Comparison of ENCODE assay signal across 7 mouse cellular contexts in the genomic region with DNA sequence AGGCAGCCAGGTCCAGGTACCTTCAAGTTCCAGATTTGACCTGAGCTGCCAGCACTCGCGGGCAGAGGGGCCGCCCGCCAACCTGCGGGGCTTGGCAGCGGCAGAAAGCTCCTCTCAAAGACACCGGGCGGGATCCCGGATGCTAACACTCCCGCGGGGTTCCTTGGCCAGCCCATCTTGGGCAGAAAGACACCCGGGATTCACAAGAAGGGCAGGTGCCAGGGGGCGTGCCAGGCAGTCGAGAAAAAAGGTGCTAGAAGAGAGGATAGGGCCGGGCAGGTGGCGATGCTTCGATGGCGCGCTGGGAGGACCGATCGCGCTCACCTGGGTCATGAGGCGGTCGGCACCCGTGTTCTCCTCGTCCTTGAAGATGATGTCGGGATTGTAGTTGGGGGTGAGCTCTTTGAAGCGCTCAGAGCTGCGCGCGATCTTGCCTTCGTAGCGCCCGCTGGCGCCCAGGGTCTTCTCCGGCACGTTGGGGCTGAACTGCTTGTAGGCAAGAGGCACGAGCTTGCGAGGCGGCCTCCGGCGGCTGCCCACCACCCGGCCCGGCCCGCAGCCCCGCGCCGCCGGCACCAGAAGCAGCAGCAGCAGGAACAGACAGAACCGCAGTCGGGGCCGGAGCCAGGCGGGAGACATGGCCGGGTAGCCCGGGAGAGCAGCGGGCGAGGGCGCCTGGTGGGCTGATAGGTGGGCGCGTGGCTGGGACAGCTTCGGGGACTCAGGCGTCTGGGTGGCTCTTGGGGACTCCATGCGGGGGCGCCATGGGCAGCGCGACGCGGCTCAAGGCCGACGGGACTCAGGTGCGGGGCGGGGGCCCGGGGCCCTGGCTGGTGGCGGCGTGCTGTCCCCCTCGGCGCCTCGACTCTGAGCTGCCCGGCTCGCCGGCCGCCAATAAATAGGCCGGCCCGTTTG. TPM values are rescaled to one million over a fixed set of nuclear protein-coding genes. Genes with fewer than 3 reads are reported as not detected.
DNase-seq lines count a peak whose midpoint lies in the region; ATAC-seq and TF ChIP-seq lines count a peak whose summit lies in the region.

No protein-coding gene starts in this region.

- H3K4me3 ChIP-seq in E14TG2a.4 (replicated peaks; ENCODE audit: low read length) (peak overlapping the region; percentile 66), ES-Bruce4 (ENCODE audit: low read depth, low read length) (peak overlapping the region; percentile 22)
- H3K4me3 ChIP-seq in hindbrain, embryonic 13.5 days = peak overlapping the region; percentile 39
- H3K4me3 ChIP-seq in limb, embryonic 15.5 days = peak overlapping the region; percentile 41
- peak overlapping the region; percentile 46 for H3K4me3 ChIP-seq in testis, adult 2 months (ENCODE audit: control insufficient read depth, low read depth, low read length)

- H3K27ac ChIP-seq in ES-Bruce4 (ENCODE audit: insufficient read depth, low read length) = no peak overlapping the region
- no peak overlapping the region for H3K27ac ChIP-seq in hindbrain, embryonic 13.5 days
- no peak overlapping the region for H3K27ac ChIP-seq in limb, embryonic 15.5 days
- no peak overlapping the region for H3K27ac ChIP-seq in testis, adult 2 months (ENCODE audit: control insufficient read depth, insufficient read depth, low read depth, low read length)

- H3K9me3 ChIP-seq in E14TG2a.4 (ENCODE audit: low read length) (no peaks in the 10 kb centered on the region), ES-Bruce4 (replicated peaks; ENCODE audit: control insufficient read depth, insufficient read depth, low read length, poor library complexity, severe bottlenecking) (no peaks in the 10 kb centered on the region)
- no peaks in the 10 kb centered on the region for H3K9me3 ChIP-seq in hindbrain, embryonic 13.5 days
- H3K9me3 ChIP-seq in limb, embryonic 15.5 days = no peaks in the 10 kb centered on the region

- no peak for TF ChIP-seq CTCF in E14TG2a.4 (conservative IDR thresholded peaks at IDR 0.05; ENCODE audit: low read length)
- TF ChIP-seq CTCF in ES-Bruce4 (IDR thresholded peaks at IDR 0.05; ENCODE audit: low read depth, low read length) = no peak
- TF ChIP-seq CTCF in testis, adult 2 months (IDR thresholded peaks at IDR 0.05; ENCODE audit: control insufficient read depth, insufficient read depth, insufficient replicate concordance, low read depth, low read length) = no peak

- WGBS in hindbrain, embryonic 13.5 days = under 1% methylated on average over 63 of the region's 84 CpGs
- 1% methylated on average over 78 of the region's 84 CpGs for WGBS in limb, embryonic 15.5 days

- no peak for DNase-seq in adrenal gland, postnatal 25 days
- no peak for DNase-seq in left cerebral cortex, adult 11 months (ENCODE audit: low spot score)

- H3K9ac ChIP-seq in ES-Bruce4 (ENCODE audit: low read depth, poor library complexity, severe bottlenecking) = peak overlapping the region; percentile 63
- H3K9ac ChIP-seq in hindbrain, embryonic 13.5 days = peak overlapping the region; percentile 56
- no peak overlapping the region; the same call in 1 of the 2 replicates for H3K9ac ChIP-seq in limb, embryonic 15.5 days

- peaks cover 41% of the 10 kb centered on the region for H3K4me1 ChIP-seq in E14TG2a.4 (replicated peaks; ENCODE audit: low read depth, low read length)
- H3K4me1 ChIP-seq in ES-Bruce4 (ENCODE audit: control insufficient read depth, insufficient read depth, low read length) = no peaks in the 10 kb centered on the region
- H3K4me1 ChIP-seq in hindbrain, embryonic 13.5 days (replicated peaks) = peaks cover 43% of the 10 kb centered on the region
- H3K4me1 ChIP-seq in limb, embryonic 15.5 days = peaks cover 32% of the 10 kb centered on the region
- peaks cover 39% of the 10 kb centered on the region for H3K4me1 ChIP-seq in testis, adult 2 months (ENCODE audit: control insufficient read depth, insufficient read depth, low read length)

- no peak for TF ChIP-seq EP300 in ES-Bruce4 (IDR thresholded peaks at IDR 0.05; ENCODE audit: insufficient read depth, low read depth, low read length)

- H3K36me3 ChIP-seq in E14TG2a.4 (ENCODE audit: insufficient read depth, low read length) (no peaks in the 10 kb centered on the region), ES-Bruce4 (ENCODE audit: control insufficient read depth, insufficient read depth, low read length, poor library complexity, severe bottlenecking) (no peaks in the 10 kb centered on the region)
- no peaks in the 10 kb centered on the region for H3K36me3 ChIP-seq in hindbrain, embryonic 13.5 days
- no peaks in the 10 kb centered on the region for H3K36me3 ChIP-seq in limb, embryonic 15.5 days
- no peaks in the 10 kb centered on the region for H3K36me3 ChIP-seq in testis, adult 2 months (ENCODE audit: control insufficient read depth, insufficient read depth, low read length)

- H3K27me3 ChIP-seq in E14TG2a.4 (ENCODE audit: insufficient read depth, low read length) (peaks cover 94% of the 10 kb centered on the region), ES-Bruce4 (ENCODE audit: control insufficient read depth, insufficient read depth, low read length, poor library complexity, severe bottlenecking) (peaks cover 24% of the 10 kb centered on the region)
- peaks cover 98% of the 10 kb centered on the region for H3K27me3 ChIP-seq in hindbrain, embryonic 13.5 days
- peaks cover 95% of the 10 kb centered on the region for H3K27me3 ChIP-seq in limb, embryonic 15.5 days
- peaks cover 12% of the 10 kb centered on the region for H3K27me3 ChIP-seq in testis, adult 2 months (ENCODE audit: control insufficient read depth, insufficient read depth, low read length)

- TF ChIP-seq POLR2A in ES-Bruce4 (IDR thresholded peaks at IDR 0.05; ENCODE audit: insufficient read depth, low read length) = no peak
- TF ChIP-seq POLR2A in testis, adult 2 months (IDR thresholded peaks at IDR 0.05; ENCODE audit: control insufficient read depth, low read depth, low read length) = no peak

- ATAC-seq in hindbrain, embryonic 13.5 days (ENCODE audit: low FRiP score) = no peak
- no peak for ATAC-seq in limb, embryonic 15.5 days (ENCODE audit: insufficient number of reproducible peaks, low FRiP score, low TSS enrichment, low read depth)

- peak overlapping the region; percentile 58 for H3K4me2 ChIP-seq in hindbrain, embryonic 13.5 days
- H3K4me2 ChIP-seq in limb, embryonic 15.5 days = peak overlapping the region; percentile 78

RNA-seq across cellular contexts. Expression of a gene that starts 0.6 kb away (rescaled TPM):
- polyA plus RNA-seq in ES-Bruce4 (2011; ENCODE audit: insufficient read depth, insufficient read length, low read depth, missing spikeins) = 0.24 TPM in 1 of 2 replicates, not detected in the other
- polyA plus RNA-seq in hindbrain, embryonic 13.5 days (2015; fragmentation: Nextera tagmentation; extraction: Ambion mirVana) = 0.14 and 0.21 TPM in 2 replicates
- polyA plus RNA-seq in limb, embryonic 15.5 days (2015; fragmentation: Nextera tagmentation; extraction: Ambion mirVana) = 4.8 and 8.2 TPM in 2 replicates
- polyA plus RNA-seq in testis, adult 2 months (2012; rRNA removed) = 0.43 and 0.94 TPM in 2 replicates
- total RNA-seq in adrenal gland, postnatal 25 days (2021) = 0.24 TPM in 1 of 2 replicates, not detected in the other

RNA-seq across cellular contexts. Expression of a gene that starts 15.4 kb away (rescaled TPM):
- polyA plus RNA-seq in ES-Bruce4 (2011; ENCODE audit: insufficient read depth, insufficient read length, low read depth, missing spikeins) = 0.17 TPM in 1 of 2 replicates, not detected in the other
- 0.56 and 1.2 TPM in 2 replicates for polyA plus RNA-seq in hindbrain, embryonic 13.5 days (2015; fragmentation: Nextera tagmentation; extraction: Ambion mirVana)
- polyA plus RNA-seq in limb, embryonic 15.5 days (2015; fragmentation: Nextera tagmentation; extraction: Ambion mirVana) = not detected in 2 replicates
- polyA plus RNA-seq in testis, adult 2 months (2012; rRNA removed) = 204 and 212 TPM in 2 replicates
- 0.06 TPM in 1 of 2 replicates, not detected in the other for total RNA-seq in adrenal gland, postnatal 25 days (2021)

RNA-seq across cellular contexts. Expression of a gene that starts 57.9 kb away (rescaled TPM):
- polyA plus RNA-seq in ES-Bruce4 (2011; ENCODE audit: insufficient read depth, insufficient read length, low read depth, missing spikeins) = not detected in 2 replicates
- polyA plus RNA-seq in hindbrain, embryonic 13.5 days (2015; fragmentation: Nextera tagmentation; extraction: Ambion mirVana) = 2.9 and 4.9 TPM in 2 replicates
- 0.28 TPM in 1 of 2 replicates, not detected in the other for polyA plus RNA-seq in limb, embryonic 15.5 days (2015; fragmentation: Nextera tagmentation; extraction: Ambion mirVana)
- 1.8 and 2.0 TPM in 2 replicates for polyA plus RNA-seq in testis, adult 2 months (2012; rRNA removed)
- total RNA-seq in adrenal gland, postnatal 25 days (2021) = 2.2 TPM in 1 of 2 replicates, not detected in the other

Comparison
In these comparisons a context has a peak if more than half of its experiments do, and no peak if none do; other contexts are left out.
1. RNA of a gene that starts 15.4 kb away (polyA plus RNA-seq): 204 to 212 TPM in testis, adult 2 months; 0.56 to 1.2 TPM in hindbrain, embryonic 13.5 days, 0.17 TPM in ES-Bruce4 and not detected in limb, embryonic 15.5 days; every median in the first group is over 10 times any median in the second.
2. Peak in every context shown above with its lines, with median percentiles within 50 percentile points of each other: H3K4me3 ChIP-seq.